Mouse (Mus musculus): Measurements from ENCODE around the gene Prickle4.
"Not testable (repeated sequence)": the region's sequence is repeated elsewhere in the genome, so short reads cannot be mapped to it uniquely, and the experiment has no call there.

The Prickle4 gene

GRCm38 (mm10) chr17:47669166-47669565 is 25.4 kb downstream of the Prickle4 start:
- DNase-seq (ENCODE audit: low spot score) = no peak

- DNase-seq (ENCODE audit: low spot score) = no peak
These were observed 30.1 kb downstream of the Prickle4 start for GRCm38 (mm10) chr17:47664474-47664873.

DNA sequence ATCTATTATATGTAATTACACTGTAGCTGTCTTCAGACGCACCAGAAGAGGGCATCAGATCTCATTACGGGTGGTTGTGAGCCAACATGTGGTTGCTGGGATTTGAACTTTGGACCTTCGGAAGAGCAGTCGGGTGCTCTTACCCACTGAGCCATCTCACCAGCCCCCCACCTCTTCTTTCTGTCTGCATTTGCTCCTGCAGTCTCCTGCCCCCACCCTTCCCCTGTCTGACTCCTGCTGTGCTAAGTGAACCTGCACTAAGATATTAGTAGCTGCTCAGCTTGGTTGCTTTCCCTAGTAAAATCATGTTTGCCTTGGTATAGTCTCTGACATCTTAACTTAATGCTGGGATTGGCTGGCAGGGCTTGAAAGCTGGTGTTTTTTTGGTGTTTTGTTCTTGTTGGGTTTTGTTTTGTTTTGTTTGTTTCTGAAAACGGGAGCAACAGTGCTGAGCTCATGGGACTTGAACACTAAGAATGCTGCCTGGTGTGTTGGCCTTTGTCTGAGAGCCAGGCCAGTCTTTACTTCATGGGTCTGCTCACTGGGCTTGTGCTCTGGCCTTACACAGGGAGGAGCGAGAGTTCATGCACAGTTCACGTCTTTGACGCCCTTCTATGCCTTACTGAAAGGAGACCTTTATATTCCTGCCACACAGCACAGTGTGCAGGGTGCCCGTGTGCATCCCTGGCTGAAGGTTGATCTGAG is 31.4 kb downstream of the Prickle4 start:
- DNase-seq (ENCODE audit: low spot score) = no peak

- no peak for DNase-seq (ENCODE audit: low spot score)
These were observed 35.7 kb downstream of the Prickle4 start for GRCm38 (mm10) chr17:47658741-47659243.

GRCm38 (mm10) chr17:47657901-47658300 is 36.6 kb downstream of the Prickle4 start:
- no peak for DNase-seq (ENCODE audit: low spot score)

GRCm38 (mm10) chr17:47655697-47656096 is 38.8 kb downstream of the Prickle4 start:
- no peak for DNase-seq (ENCODE audit: low spot score)

DNA sequence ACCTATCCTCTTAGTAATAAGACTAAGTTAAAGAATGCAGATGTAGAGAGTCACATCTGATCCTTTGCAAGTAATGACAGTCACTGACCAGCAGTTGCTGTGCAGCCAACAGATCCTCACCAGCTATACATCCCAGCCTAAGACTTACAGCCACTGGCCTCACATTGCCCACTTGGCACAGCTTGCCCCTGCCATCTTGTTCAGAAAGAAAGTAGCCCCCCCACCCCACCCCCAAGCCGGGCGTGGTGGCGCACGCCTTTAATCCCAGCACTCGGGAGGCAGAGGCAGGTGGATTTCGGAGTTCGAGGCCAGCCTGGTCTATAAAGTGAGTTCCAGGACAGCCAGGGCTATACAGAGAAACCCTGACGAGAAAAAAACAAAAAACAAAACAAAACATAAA is 40.2 kb downstream of the Prickle4 start:
- not testable (repeated sequence) for DNase-seq (ENCODE audit: low spot score)

- no peak for DNase-seq (ENCODE audit: low spot score)
These were observed 42.6 kb downstream of the Prickle4 start for GRCm38 (mm10) chr17:47651953-47652352.

DNA sequence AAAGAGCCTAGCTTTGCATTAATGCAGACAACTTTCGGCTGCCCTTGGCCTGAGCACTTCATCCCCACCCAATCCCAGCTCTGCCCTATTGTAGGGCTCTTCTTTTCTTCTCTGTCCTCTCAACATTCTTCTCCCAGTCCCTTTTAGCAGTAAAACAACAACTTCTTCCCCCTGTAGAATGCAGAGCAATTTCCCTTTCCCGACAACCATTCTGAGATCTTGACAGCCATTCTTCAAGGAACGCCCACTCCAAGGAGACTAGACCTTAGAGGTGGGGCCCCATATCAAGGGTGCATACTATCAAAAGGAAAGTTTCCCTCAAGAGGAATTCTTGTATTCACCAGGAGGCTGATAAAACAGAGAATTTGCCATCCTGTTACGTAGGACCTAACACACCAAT is 45.6 kb downstream of the Prickle4 start:
- no peak for DNase-seq (ENCODE audit: low spot score)

- peak; percentile 51 for DNase-seq (ENCODE audit: low spot score)
These were observed 47.9 kb downstream of the Prickle4 start for GRCm38 (mm10) chr17:47646683-47647082.

DNA sequence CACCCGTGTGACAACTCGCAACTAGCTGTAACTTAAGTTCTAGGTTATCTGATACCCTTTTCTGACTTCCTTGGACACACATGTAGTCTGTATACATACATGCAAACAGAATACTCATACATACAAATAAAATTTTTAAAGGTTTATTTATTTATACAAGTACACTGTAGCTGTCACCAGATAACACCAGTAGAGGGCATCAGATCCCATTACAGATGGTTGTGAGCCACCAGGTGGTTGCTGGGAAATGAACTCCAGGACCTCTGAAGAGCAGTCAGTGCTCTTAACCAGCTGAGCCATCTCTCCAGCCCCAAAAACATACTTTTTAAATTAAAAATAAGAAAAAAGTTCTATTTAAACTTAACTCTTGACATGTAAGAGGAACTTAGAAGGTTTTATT is 51.5 kb downstream of the Prickle4 start:
- DNase-seq (ENCODE audit: low spot score) = no peak

Measured in left cerebral cortex, adult 11 months (tissue).